10 mouse cellular contexts compared by ENCODE assay signal in genomic region chr3:102023829-102024228, GRCm38 (mm10). TPM values are rescaled to one million over a fixed set of nuclear protein-coding genes. Genes with fewer than 3 reads are reported as not detected.
DNase-seq lines count a peak whose midpoint lies in the region; ATAC-seq and TF ChIP-seq lines count a peak whose summit lies in the region.
"Had no signal": no experiment of that assay in that cellular context is flagged by ENCODE, and none has a peak within 500 bp of the region (broad histone marks: within the 10 kb centered on the region; RNA-seq: fewer than 3 reads in every experiment).

No protein-coding gene starts in this region.

- no peak for ATAC-seq in kidney, postnatal 0 days (replicated peaks; ENCODE audit: low FRiP score, low read depth)
- no peak for ATAC-seq in embryonic facial prominence, embryonic 14.5 days (ENCODE audit: low read depth)
- no peak for ATAC-seq in limb, embryonic 11.5 days (ENCODE audit: insufficient number of reproducible peaks, low FRiP score, low TSS enrichment, low read depth)
- peak; percentile 26; the same call in 1 of the 2 replicates for ATAC-seq in neural tube, embryonic 13.5 days (ENCODE audit: low read depth)

- H3K9ac ChIP-seq in kidney, postnatal 0 days (ENCODE audit: low read depth, low read length), result no peak overlapping the region
- peak overlapping the region; percentile 40 for H3K9ac ChIP-seq in embryonic facial prominence, embryonic 14.5 days (ENCODE audit: low read depth, low read length)
- H3K9ac ChIP-seq in limb, embryonic 11.5 days (ENCODE audit: low read length), result no peak overlapping the region
- H3K9ac ChIP-seq in neural tube, embryonic 13.5 days, result peak overlapping the region; percentile 49; the same call in 1 of the 2 replicates

- H3K36me3 ChIP-seq in kidney, postnatal 0 days (ENCODE audit: insufficient read depth, low read length), result no peaks in the 10 kb centered on the region
- no peaks in the 10 kb centered on the region for H3K36me3 ChIP-seq in embryonic facial prominence, embryonic 14.5 days (ENCODE audit: control insufficient read depth, insufficient read depth, low read length)
- no peaks in the 10 kb centered on the region for H3K36me3 ChIP-seq in limb, embryonic 11.5 days (ENCODE audit: control insufficient read depth, insufficient read depth, low read length)
- H3K36me3 ChIP-seq in neural tube, embryonic 13.5 days, result no peaks in the 10 kb centered on the region

- H3K9me3 ChIP-seq in kidney, postnatal 0 days (replicated peaks; ENCODE audit: low read length), result no peaks in the 10 kb centered on the region
- no peaks in the 10 kb centered on the region for H3K9me3 ChIP-seq in embryonic facial prominence, embryonic 14.5 days (ENCODE audit: control insufficient read depth, low read length)
- H3K9me3 ChIP-seq in limb, embryonic 11.5 days (ENCODE audit: control insufficient read depth, low read length), result no peaks in the 10 kb centered on the region
- no peaks in the 10 kb centered on the region for H3K9me3 ChIP-seq in neural tube, embryonic 13.5 days

- peaks cover 18% of the 10 kb centered on the region for H3K27me3 ChIP-seq in kidney, postnatal 0 days (ENCODE audit: insufficient read depth, low read length)
- peaks cover 19% of the 10 kb centered on the region for H3K27me3 ChIP-seq in embryonic facial prominence, embryonic 14.5 days (replicated peaks; ENCODE audit: control insufficient read depth, insufficient read depth, low read length)
- H3K27me3 ChIP-seq in limb, embryonic 11.5 days (ENCODE audit: control insufficient read depth, insufficient read depth, low read length), result no peaks in the 10 kb centered on the region
- H3K27me3 ChIP-seq in neural tube, embryonic 13.5 days, result no peaks in the 10 kb centered on the region

- WGBS in kidney, postnatal 0 days, result 9% methylated on average over 5 of the region's 5 CpGs
- whole genome bisulfite sequencing in embryonic facial prominence, embryonic 14.5 days, result 19% methylated on average over 5 of the region's 5 CpGs
- 4% methylated on average over 5 of the region's 5 CpGs for WGBS in limb, embryonic 11.5 days
- 3% methylated on average over 5 of the region's 5 CpGs for WGBS in neural tube, embryonic 13.5 days

- TF ChIP-seq CTCF in kidney, postnatal 0 days (IDR thresholded peaks at IDR 0.05; ENCODE audit: low read depth), result no peak

- DNase-seq in kidney, postnatal 0 days (ENCODE audit: low spot score), result no peak
- DNase-seq in kidney, adult 18-20 months, result no peak
- peak; percentile 24 for DNase-seq in embryonic facial prominence, embryonic 14.5 days (ENCODE audit: low spot score)
- no peak for DNase-seq in limb, embryonic 11.5 days (ENCODE audit: low spot score)
- DNase-seq in left cerebral cortex, adult 9 months (ENCODE audit: low spot score in 2 of 2), result no peak
- no peak for DNase-seq in spleen, adult 18-20 months
- DNase-seq in gastrocnemius, postnatal 4 days (ENCODE audit: low spot score in 2 of 2), result no peak
- DNase-seq: kidney, postnatal 36 days had no signal

- no peak overlapping the region for H3K4me3 ChIP-seq in kidney, postnatal 0 days (replicated peaks; ENCODE audit: low read depth, low read length)
- H3K4me3 ChIP-seq in embryonic facial prominence, embryonic 14.5 days (ENCODE audit: low read depth, low read length), result peak overlapping the region; percentile 32
- H3K4me3 ChIP-seq in limb, embryonic 11.5 days (ENCODE audit: low read depth, low read length), result peak overlapping the region; percentile 14; the same call in 1 of the 2 replicates
- peak overlapping the region; percentile 32 for H3K4me3 ChIP-seq in neural tube, embryonic 13.5 days

- peak overlapping the region; percentile 58 for H3K4me2 ChIP-seq in kidney, postnatal 0 days (ENCODE audit: low read length)
- peak overlapping the region; percentile 66 for H3K4me2 ChIP-seq in embryonic facial prominence, embryonic 14.5 days (ENCODE audit: low read depth, low read length)
- H3K4me2 ChIP-seq in limb, embryonic 11.5 days (ENCODE audit: low read depth, severe bottlenecking), result peak overlapping the region; percentile 68
- H3K4me2 ChIP-seq in neural tube, embryonic 13.5 days, result peak overlapping the region; percentile 60

- no peak overlapping the region for H3K27ac ChIP-seq in kidney, postnatal 0 days
- H3K27ac ChIP-seq in embryonic facial prominence, embryonic 14.5 days (replicated peaks; ENCODE audit: low read depth, low read length), result no peak overlapping the region
- H3K27ac ChIP-seq in limb, embryonic 11.5 days (replicated peaks; ENCODE audit: low read depth, low read length), result no peak overlapping the region
- H3K27ac ChIP-seq in neural tube, embryonic 13.5 days (replicated peaks), result peak overlapping the region; percentile 86

- H3K4me1 ChIP-seq in kidney, postnatal 0 days (replicated peaks; ENCODE audit: insufficient read depth, low read length), result no peaks in the 10 kb centered on the region
- 0 out of 2 replicates have a peak, but pooled peaks cover 3% of the 10 kb centered on the region for H3K4me1 ChIP-seq in embryonic facial prominence, embryonic 14.5 days (ENCODE audit: control insufficient read depth, insufficient read depth, low read length)
- 0 out of 2 replicates have a peak, but pooled peaks cover 3% of the 10 kb centered on the region for H3K4me1 ChIP-seq in limb, embryonic 11.5 days (ENCODE audit: control insufficient read depth, insufficient read depth, low read length)
- H3K4me1 ChIP-seq in neural tube, embryonic 13.5 days (replicated peaks), result peaks cover 54% of the 10 kb centered on the region

RNA-seq across cellular contexts. Expression of gene Nhlh2, which starts 14.0 kb away (rescaled TPM):
- polyA plus RNA-seq in kidney, postnatal 0 days (2015; fragmentation: Nextera tagmentation; extraction: Ambion mirVana), result not detected in 2 replicates
- polyA plus RNA-seq in embryonic facial prominence, embryonic 14.5 days (2014; fragmentation: Nextera tagmentation; extraction: Ambion mirVana), result 3.0 and 3.8 TPM in 2 replicates
- polyA plus RNA-seq in limb, embryonic 11.5 days (2014; fragmentation: Nextera tagmentation; extraction: Ambion mirVana), result 0.09 and 0.13 TPM in 2 replicates
- polyA plus RNA-seq in neural tube, embryonic 13.5 days (2015; fragmentation: Nextera tagmentation; extraction: Ambion mirVana), result 72.7 and 75.5 TPM in 2 replicates
- not detected for total RNA-seq in gastrocnemius, postnatal 4 days (2021)
- total RNA-seq: MEL had no signal

Comparison
In these comparisons a context has a peak if more than half of its experiments do, and no peak if none do; other contexts are left out.
1. H3K9ac ChIP-seq: peak in embryonic facial prominence, embryonic 14.5 days (single experiment) and neural tube, embryonic 13.5 days (single experiment); none in kidney, postnatal 0 days (single experiment) and limb, embryonic 11.5 days (single experiment).
2. RNA of gene Nhlh2, which starts 14.0 kb away (polyA plus RNA-seq): 72.7 to 75.5 TPM in neural tube, embryonic 13.5 days; 3.0 to 3.8 TPM in embryonic facial prominence, embryonic 14.5 days, 0.09 to 0.13 TPM in limb, embryonic 11.5 days and not detected in kidney, postnatal 0 days; every median in the first group is over 10 times any median in the second.
3. Peak in every context shown above with its lines, with median percentiles within 50 percentile points of each other: H3K4me2 ChIP-seq.